Mouse (Mus musculus): Measurements from ENCODE around the gene Shc2.

The Shc2 gene

DNA sequence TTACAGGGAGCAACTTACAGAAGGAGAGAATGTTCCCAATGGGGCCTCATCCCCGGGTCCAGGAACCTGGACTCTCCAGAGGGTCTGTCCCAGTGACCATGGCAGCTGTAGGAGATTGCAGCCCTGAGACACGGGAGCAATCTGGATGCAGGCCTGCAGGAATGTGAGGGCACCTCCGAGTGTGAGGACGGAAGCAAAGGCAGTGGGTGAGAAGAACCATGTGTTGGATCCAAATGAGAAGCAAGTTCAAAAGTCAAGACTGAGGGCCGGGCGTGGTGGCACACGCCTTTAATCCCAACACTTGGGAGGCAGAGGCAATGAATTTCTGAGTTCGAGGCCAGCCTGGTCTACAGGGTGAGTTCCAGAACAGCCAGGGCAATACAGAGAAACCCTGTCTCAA lies 56.2 kb downstream of the Shc2 start:
- no peak for DNase-seq (ENCODE audit: low read depth, low spot score)

DNA sequence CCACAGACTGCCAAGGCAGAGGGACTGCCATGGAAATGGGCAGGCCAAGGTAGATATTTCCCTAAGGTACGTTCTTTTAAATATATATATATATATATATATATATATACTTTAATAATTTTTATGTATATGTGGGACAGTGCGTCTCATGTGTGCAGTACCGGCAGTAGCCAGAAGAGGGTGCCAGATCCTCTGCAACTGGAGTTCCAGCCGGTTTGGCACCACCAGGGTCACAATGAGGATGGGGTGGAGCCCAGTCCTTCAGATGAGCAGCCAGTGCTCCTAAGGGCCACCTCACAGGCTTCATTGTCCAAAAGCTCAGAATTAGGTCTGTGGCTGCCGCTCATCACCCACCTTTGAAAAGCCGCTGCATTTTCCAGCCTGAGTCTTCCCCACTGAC lies 56.9 kb downstream of the Shc2 start:
- peak; percentile 69 for DNase-seq (ENCODE audit: low read depth, low spot score)

GRCm38 (mm10) chr10:79580356-79580755 lies 57.4 kb downstream of the Shc2 start:
- no peak for DNase-seq (ENCODE audit: low read depth, low spot score)

DNA sequence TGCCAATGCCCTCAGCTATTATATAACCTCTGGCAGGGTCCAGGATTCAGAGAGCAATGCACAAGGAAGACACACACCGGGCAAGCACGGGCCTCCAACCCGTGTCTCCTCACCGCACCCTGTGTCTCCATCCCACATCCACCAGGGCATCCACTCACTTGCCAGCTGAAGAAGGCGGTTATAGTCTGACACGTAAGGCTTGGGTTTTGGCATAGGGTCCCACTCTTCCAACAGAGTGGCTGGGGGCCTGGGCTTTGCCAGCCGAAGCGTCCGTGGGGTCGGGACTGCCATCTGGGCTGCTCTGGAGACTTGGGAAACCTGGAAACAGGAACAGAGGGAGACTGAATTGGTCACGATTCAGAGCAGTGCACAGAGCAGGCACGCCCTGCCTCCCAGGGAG lies 57.9 kb downstream of the Shc2 start:
- DNase-seq (ENCODE audit: low read depth, low spot score), result no peak

DNA sequence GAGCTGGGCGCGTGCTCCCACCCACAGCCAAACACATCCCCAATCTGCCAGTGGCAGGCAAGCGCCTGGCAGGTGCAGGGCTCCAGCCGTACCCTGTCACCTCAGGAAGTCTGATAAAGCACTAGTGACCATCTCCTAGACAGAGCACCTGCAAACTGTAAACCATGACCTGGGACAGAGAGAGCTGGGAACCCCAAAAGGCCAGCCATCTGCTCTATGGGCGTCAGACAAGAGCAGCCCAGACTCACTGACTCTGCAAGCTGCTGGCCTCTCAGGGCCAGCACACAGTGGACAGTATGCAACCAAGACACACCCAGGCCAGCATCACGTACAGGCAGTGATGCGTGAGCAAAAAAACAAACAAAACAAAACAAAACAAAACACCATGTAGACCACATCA lies 58.8 kb downstream of the Shc2 start:
- DNase-seq (ENCODE audit: low read depth, low spot score), result no peak

- DNase-seq (ENCODE audit: low read depth, low spot score), result no peak
Measured at GRCm38 (mm10) chr10:79578276-79578675, 59.4 kb downstream of the Shc2 start.

DNA sequence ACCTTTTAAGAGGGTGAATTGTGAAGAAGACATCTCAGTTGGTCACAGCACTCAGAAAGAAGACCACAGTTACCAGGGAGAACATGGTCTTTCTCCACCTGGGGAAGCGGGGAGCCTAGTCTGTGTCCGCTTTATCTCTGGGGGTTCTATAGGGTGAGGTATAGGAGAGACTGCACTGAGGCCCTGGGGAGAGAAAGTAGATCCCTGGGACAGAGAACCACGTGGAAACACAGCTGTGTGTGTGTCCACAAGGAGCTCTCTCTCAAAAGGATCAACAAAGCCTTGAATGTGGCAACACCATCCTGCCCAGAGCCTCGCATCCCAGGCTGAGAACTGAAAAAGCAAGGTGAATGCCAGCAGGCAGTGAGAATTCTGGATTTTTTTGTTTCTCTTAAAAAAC lies 60.3 kb downstream of the Shc2 start:
- DNase-seq (ENCODE audit: low read depth, low spot score), result no peak

- DNase-seq (ENCODE audit: low read depth, low spot score), result no peak
Measured at GRCm38 (mm10) chr10:79575754-79576153, 62.0 kb downstream of the Shc2 start.

GRCm38 (mm10) chr10:79574796-79575195 lies 62.9 kb downstream of the Shc2 start:
- no peak for DNase-seq (ENCODE audit: low read depth, low spot score)

- no peak for DNase-seq (ENCODE audit: low read depth, low spot score)
Measured at GRCm38 (mm10) chr10:79574350-79574749, 63.4 kb downstream of the Shc2 start.

DNA sequence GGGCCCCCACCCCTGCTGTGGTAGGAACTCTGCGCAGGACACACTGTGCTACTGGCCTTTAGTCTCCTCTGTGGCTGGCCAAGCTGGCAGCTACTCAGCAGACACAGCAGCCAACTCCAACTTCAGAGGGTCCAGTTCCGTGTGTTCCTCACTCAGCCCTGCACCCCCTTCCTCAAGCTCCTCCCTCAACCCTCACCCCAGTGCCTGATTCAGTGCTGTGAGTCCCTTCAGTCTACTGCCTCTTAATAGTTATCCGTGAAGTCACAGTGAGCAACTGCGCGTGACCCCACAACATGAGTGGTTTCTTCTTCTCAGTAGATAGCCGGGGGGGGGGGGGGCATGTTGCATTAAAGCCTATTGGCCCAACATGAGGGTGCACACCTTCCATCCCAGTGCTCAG lies 64.1 kb downstream of the Shc2 start:
- DNase-seq (ENCODE audit: low read depth, low spot score), result no peak

DNA sequence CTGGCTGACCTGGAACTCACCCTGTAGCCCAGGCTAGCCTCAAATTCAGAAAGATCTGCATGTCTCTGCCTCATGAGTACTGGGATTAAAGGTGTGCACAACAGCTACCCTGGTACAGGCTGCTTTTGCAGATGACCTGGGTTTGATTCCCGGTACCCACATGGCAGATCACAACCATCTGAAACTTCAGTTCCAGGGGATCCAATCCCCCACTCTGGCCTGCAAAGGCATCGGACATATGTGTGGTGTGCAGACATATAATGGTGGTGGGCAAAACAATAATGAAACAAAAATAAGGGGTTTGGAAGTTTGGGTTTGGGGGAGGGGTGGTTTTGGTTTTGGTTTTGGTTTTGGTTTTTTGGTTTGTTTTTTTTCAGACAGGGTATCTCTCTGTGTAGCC lies 66.4 kb downstream of the Shc2 start:
- DNase-seq (ENCODE audit: low read depth, low spot score), result no peak

DNA sequence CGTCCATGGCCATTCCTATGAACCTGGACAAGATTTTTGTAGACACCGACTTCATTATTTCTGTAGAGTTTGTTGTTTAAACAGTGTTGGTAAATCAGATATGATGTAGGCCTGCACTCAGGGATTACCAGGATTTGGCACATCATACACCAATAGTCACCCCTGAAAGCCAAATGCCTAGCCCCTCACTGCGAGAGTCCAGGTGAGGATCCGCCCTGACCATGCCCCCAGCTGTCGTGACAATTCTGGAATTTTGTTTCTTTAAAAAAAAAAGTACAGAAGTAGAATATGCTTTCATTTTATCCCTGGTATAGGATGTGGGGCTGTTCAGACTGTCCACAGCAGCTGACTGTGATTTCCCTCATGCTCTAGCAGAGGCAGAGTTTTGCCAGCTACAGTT lies 67.8 kb downstream of the Shc2 start:
- no peak for DNase-seq (ENCODE audit: low read depth, low spot score)
